In the genomic region with DNA sequence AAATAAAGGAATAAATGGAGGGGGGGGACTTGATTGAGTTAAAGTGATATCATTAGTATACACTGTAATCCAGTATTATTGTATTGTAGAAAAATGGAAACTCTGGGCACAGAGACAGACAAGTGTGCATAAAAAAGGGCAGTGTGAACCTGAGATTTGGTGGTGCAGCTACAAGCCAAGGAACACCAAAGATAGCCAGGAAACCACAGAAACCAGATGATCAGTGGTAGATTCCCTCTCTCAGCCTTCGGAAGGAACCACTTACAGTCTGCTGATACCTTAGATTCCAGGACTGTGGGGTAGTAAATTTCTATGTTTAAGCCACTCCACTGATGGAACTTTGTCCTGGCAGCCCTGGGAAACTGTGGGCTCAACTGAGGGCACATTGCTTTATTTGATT, we compare ENCODE assay signal across 18 mouse cellular contexts.
"Had no signal": no experiment of that assay in that cellular context is flagged by ENCODE, and none has a peak within 500 bp of the region (broad histone marks: within the 10 kb centered on the region; RNA-seq: fewer than 3 reads in every experiment).

No protein-coding gene starts in this region.

- ATAC-seq: hindbrain, embryonic 16.5 days; inflammation-experienced regulatory T-cells, adult 6 months; intestine, embryonic 15.5 days; intestine, postnatal 0 days; liver, embryonic 12.5 days had no signal

- DNase-seq: gastrocnemius, adult 2 months; gastrocnemius, postnatal 10 days; gastrocnemius, postnatal 25 days; heart, adult 2 months; heart, postnatal 10 days; heart, postnatal 4 days; kidney, adult 18-20 months; kidney, adult 9 months; kidney, postnatal 14 days; kidney, postnatal 36 days; layer of hippocampus, adult 9-11 months; layer of hippocampus, postnatal 36 days; left cerebral cortex, postnatal 4 days had no signal
